Mouse (Mus musculus) lung, postnatal 0 days (tissue): ENCODE results near the gene Fgf9. TPM values are rescaled to one million over a fixed set of nuclear protein-coding genes. Genes with fewer than 3 reads are reported as not detected.

Experiments used
- ATAC-seq: fragments of 200-750 bp; cut with Nextera tagmentation; 2 replicates; pipeline ENCODE4 v1.8.0; 2017; ENCODE audit warnings: moderate library complexity
- DNase-seq: peaks from one replicate; pipeline ENCODE4 v3.0.0-alpha.2; 2016; ENCODE audit warnings: low spot score
- H3K27ac ChIP-seq: fragments of 300-500 bp; sonication (generic); 2 replicates; pipeline ENCODE4 v1.5.1; 2014; ENCODE audit warnings: antibody characterized with exemption, mild to moderate bottlenecking, low read length, mixed read lengths
- H3K27me3 ChIP-seq: fragments of 300-500 bp; sonication (generic); replicated peaks from 2 replicates; pipeline ENCODE4 v1.6.1; 2014; ENCODE audit warnings: low read length, mixed read lengths; ENCODE audit not compliant: insufficient read depth
- H3K36me3 ChIP-seq: fragments of 300-500 bp; sonication (generic); 2 replicates; pipeline ENCODE4 v1.6.1; 2014; ENCODE audit warnings: low read length, mixed read lengths; ENCODE audit not compliant: insufficient read depth
- H3K4me1 ChIP-seq: fragments of 300-500 bp; sonication (generic); 2 replicates; pipeline ENCODE4 v1.6.1; 2014; ENCODE audit warnings: antibody characterized with exemption, low read depth, low read length, mixed read lengths; ENCODE audit not compliant: insufficient read depth
- H3K4me2 ChIP-seq: fragments of 300-500 bp; sonication (generic); replicated peaks from 2 replicates; pipeline ENCODE4 v1.6.1; 2014; ENCODE audit warnings: low read depth, mild to moderate bottlenecking, low read length, moderate library complexity, mixed read lengths
- H3K4me3 ChIP-seq: fragments of 300-500 bp; sonication (generic); 2 replicates; pipeline ENCODE4 v1.5.1; 2014; ENCODE audit warnings: low read depth, low read length
- H3K9ac ChIP-seq: fragments of 300-500 bp; sonication (generic); replicated peaks from 2 replicates; pipeline ENCODE4 v1.6.1; 2014; ENCODE audit warnings: low read depth, mild to moderate bottlenecking
- H3K9me3 ChIP-seq: fragments of 300-500 bp; sonication (generic); 2 replicates; pipeline ENCODE4 v1.6.1; 2016; ENCODE audit warnings: low read length, mixed read lengths
- CTCF ChIP-seq: IDR thresholded peaks from 2 replicates; pipeline ENCODE4 v1.5.1; 2016; ENCODE audit warnings: antibody characterized with exemption, mild to moderate bottlenecking
- WGBS: fragments of 180-500 bp; shearing (Covaris S2); extraction: QIAGEN DNeasy Blood & Tissue Kit; methylation state at CpG from one replicate; pipeline ENCODE4 v1.1.7; 2014; 5-methylcytosine and 5-hydroxymethylcytosine counted together
- polyA plus RNA-seq: library from polyadenylated mRNA; unstranded; fragments of >200 nt; fragmentation: Nextera tagmentation; extraction: Ambion mirVana; gene quantifications from 2 replicates; pipeline ENCODE4 v1.2.1, GENCODE M21; 2015

The Fgf9 gene
- polyA plus RNA-seq, 1 experiment from 2014 or later: 2.7 TPM

- Histone ChIP-seq H3K9me3 (no peaks in the 10 kb centered on the region), H3K27me3 (no peaks in the 10 kb centered on the region), H3K4me2 (no peak overlapping the region), H3K9ac (no peak overlapping the region), H3K36me3 (no peaks in the 10 kb centered on the region), H3K27ac (no peak overlapping the region), H3K4me1 (no peaks in the 10 kb centered on the region), H3K4me3 (no peak overlapping the region)
- TF ChIP-seq CTCF: no peak
- no peak for DNase-seq
- 83% methylated on average over 1 of the region's 1 CpGs for WGBS
- ATAC-seq: no peak
Measured at GRCm38 (mm10) chr14:58160624-58161023, 90.3 kb downstream of the Fgf9 start.

Other genes with a start within 250 kb of the Fgf9 start
- 1.8 and 2.2 TPM in 2 replicates for gene Ska3, start 244.4 kb upstream of the Fgf9 start, polyA plus RNA-seq
- gene Mrpl57, start 244.3 kb upstream of the Fgf9 start, polyA plus RNA-seq: 163 and 210 TPM in 2 replicates
- 57.2 and 64.6 TPM in 2 replicates for gene Zdhhc20, start 180.3 kb upstream of the Fgf9 start, polyA plus RNA-seq
- 46.2 and 55.9 TPM in 2 replicates for gene Micu2, start 71.3 kb upstream of the Fgf9 start, polyA plus RNA-seq